Mouse (Mus musculus): Measurements from ENCODE around the gene Plekhg3. TPM values are rescaled to one million over a fixed set of nuclear protein-coding genes. Genes with fewer than 3 reads are reported as not detected.

The Plekhg3 gene
- polyA plus RNA-seq, 1 experiment from 2014 or later, result 0.63 TPM

DNA sequence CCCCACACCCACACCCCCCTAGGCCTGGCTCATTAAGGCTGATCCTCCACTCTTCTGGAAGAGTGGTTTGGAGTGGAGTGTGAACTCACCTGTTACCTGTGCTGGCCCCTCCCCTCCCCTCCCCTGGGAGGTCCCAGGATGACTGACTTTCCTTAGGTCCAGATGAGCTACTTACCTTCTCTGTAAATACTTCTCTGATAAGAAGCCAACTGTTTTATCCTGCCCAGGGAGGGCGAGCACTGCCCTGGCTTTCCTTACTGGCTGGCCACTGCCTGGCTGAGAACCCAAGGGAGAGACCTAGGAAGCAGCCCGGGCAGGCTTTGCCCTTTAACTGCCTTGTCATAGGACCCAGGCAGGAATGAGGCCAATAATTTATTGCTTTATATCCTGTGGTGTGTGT is 47.8 kb downstream of the Plekhg3 start:
- 89% methylated on average over 2 of the region's 2 CpGs for WGBS
- Histone ChIP-seq H3K4me3 (no peak overlapping the region), H3K4me1 (peaks cover 6% of the 10 kb centered on the region), H3K4me2 (no peak overlapping the region), H3K9me3 (replicated peaks) (no peaks in the 10 kb centered on the region), H3K36me3 (ENCODE audit: poor library complexity, severe bottlenecking) (no peaks in the 10 kb centered on the region), H3K9ac (no peak overlapping the region), H3K27ac (no peak overlapping the region), H3K27me3 (no peaks in the 10 kb centered on the region)
- ATAC-seq, result no peak

DNA sequence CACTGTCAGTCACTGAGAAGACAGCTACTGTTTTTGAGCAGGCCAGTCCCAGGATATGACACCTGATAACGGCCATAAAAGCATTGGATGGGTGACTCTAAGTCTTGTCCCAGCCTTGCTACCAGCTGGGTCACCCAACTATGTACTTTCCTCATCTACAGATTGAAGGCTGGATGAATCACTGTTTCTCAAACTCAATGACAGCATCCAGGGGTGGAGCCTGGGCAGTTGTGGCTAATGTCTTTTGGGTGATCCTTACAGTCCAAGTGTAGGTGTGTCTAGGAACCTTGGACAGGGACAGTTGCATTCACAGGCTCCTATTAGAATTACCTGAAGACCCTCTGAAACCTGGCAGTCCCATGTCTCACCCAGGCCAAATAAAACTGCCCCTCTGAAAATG is 49.1 kb downstream of the Plekhg3 start:
- no peak overlapping the region for H3K4me3 ChIP-seq
- ATAC-seq, result no peak
- no peak overlapping the region for H3K9ac ChIP-seq
- WGBS, result 95% methylated on average over 1 of the region's 1 CpGs
- H3K27me3 ChIP-seq, result no peaks in the 10 kb centered on the region
- H3K36me3 ChIP-seq (ENCODE audit: poor library complexity, severe bottlenecking), result no peaks in the 10 kb centered on the region
- peaks cover 6% of the 10 kb centered on the region for H3K4me1 ChIP-seq
- no peak overlapping the region for H3K4me2 ChIP-seq
- no peaks in the 10 kb centered on the region for H3K9me3 ChIP-seq (replicated peaks)
- H3K27ac ChIP-seq, result no peak overlapping the region

DNA sequence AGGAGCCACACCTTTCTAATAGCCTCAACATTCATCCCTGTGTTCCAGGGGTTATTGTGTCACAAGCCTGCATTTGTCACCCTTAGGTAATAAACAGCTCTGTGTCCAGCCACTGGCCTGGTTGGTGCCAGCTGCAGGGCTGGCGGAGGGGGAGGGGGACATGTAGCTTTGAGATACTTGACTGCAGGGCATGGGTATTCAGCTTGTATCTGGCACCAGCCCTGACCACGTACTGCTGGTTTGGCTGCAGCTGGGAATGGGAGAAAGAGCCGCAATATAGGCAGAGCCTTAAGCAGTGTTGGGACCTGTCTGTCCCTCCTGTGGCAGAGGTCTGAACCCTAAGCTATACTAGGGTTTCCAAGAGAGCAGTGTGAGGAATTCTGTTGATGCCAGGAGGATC is 51.4 kb downstream of the Plekhg3 start:
- H3K36me3 ChIP-seq (ENCODE audit: poor library complexity, severe bottlenecking), result no peaks in the 10 kb centered on the region
- no peaks in the 10 kb centered on the region for H3K27me3 ChIP-seq
- no peak overlapping the region for H3K4me2 ChIP-seq
- no peak overlapping the region for H3K9ac ChIP-seq
- ATAC-seq, result no peak
- no peaks in the 10 kb centered on the region for H3K9me3 ChIP-seq (replicated peaks)
- H3K27ac ChIP-seq, result no peak overlapping the region
- H3K4me1 ChIP-seq, result peaks cover 6% of the 10 kb centered on the region
- 89% methylated on average over 3 of the region's 3 CpGs for WGBS
- no peak overlapping the region for H3K4me3 ChIP-seq

DNA sequence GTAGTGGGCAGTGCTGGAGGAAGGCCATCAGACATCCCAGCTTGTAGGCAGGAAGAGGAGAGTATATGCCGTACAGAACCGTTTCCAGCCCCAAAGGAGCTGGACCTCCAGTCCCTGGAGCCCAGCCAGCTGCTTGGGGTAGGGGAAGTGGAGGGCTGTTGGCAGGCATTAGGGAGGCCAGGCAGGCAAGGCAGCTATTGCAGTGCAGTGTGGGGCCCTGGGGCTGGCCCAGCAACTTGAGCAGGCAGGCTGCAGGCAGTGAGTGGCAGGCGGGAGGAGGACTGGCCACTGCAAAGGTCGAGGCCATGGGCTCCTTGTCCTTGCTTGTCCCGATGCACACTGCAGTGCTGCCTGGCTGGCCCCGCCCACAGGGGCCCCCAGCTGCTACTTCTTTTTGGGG is 52.1 kb downstream of the Plekhg3 start:
- H3K36me3 ChIP-seq (ENCODE audit: poor library complexity, severe bottlenecking), result no peaks in the 10 kb centered on the region
- H3K27ac ChIP-seq, result no peak overlapping the region
- H3K27me3 ChIP-seq, result no peaks in the 10 kb centered on the region
- peaks cover 6% of the 10 kb centered on the region for H3K4me1 ChIP-seq
- no peaks in the 10 kb centered on the region for H3K9me3 ChIP-seq (replicated peaks)
- H3K4me2 ChIP-seq, result no peak overlapping the region
- no peak overlapping the region for H3K4me3 ChIP-seq
- no peak overlapping the region for H3K9ac ChIP-seq
- peak; percentile 45; the same call in 1 of the 2 replicates for ATAC-seq
- WGBS, result 34% methylated on average over 6 of the region's 6 CpGs

DNA sequence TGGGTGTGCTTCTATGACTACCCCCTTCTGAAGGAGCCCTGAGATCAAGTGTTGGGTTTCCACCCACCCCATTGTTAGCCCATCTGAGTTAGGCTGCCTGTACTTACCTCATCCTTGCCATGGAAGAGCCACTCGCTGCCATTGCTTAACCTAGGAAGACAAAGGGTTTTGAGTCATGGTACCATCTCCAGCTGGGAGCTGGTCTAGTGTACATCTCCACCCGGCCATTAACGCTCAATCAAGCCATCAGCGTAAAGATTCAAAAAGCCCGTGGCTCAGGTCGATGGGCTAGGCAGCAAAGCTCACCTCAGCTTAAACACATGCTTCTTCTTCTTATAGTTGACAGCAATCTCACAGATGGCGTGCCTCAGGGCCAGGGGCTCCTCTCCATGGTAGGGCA is 52.8 kb downstream of the Plekhg3 start:
- H3K9me3 ChIP-seq (replicated peaks), result no peaks in the 10 kb centered on the region
- no peak overlapping the region for H3K27ac ChIP-seq
- no peak overlapping the region for H3K4me2 ChIP-seq
- H3K27me3 ChIP-seq, result no peaks in the 10 kb centered on the region
- H3K36me3 ChIP-seq (ENCODE audit: poor library complexity, severe bottlenecking), result no peaks in the 10 kb centered on the region
- 91% methylated on average over 7 of the region's 7 CpGs for WGBS
- H3K4me3 ChIP-seq, result no peak overlapping the region
- ATAC-seq, result no peak
- peaks cover 6% of the 10 kb centered on the region for H3K4me1 ChIP-seq
- H3K9ac ChIP-seq, result no peak overlapping the region

DNA sequence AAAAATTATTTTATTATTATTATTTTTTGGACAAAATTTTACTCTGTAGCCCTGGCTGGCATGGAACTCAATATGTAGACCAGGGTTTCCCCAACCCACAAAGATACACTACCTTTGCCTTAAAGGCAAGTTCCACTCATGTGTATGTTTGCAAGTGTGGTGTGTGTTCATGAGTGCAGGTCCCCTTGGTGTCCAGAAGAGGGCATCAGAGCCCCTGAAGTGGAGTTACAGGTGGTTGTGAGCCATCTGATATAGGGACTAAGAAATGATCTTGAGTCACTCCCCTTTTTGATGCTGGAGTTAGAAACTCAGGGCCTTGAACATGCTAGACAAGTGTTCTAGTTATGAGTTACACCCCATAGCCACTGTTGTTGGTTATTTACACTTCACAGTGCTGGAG is 54.3 kb downstream of the Plekhg3 start:
- Histone ChIP-seq H3K9me3 (replicated peaks) (no peaks in the 10 kb centered on the region), H3K36me3 (ENCODE audit: poor library complexity, severe bottlenecking) (no peaks in the 10 kb centered on the region), H3K27ac (no peak overlapping the region), H3K27me3 (no peaks in the 10 kb centered on the region), H3K4me3 (no peak overlapping the region), H3K4me2 (no peak overlapping the region), H3K4me1 (peaks cover 6% of the 10 kb centered on the region), H3K9ac (no peak overlapping the region)
- no peak for ATAC-seq

DNA sequence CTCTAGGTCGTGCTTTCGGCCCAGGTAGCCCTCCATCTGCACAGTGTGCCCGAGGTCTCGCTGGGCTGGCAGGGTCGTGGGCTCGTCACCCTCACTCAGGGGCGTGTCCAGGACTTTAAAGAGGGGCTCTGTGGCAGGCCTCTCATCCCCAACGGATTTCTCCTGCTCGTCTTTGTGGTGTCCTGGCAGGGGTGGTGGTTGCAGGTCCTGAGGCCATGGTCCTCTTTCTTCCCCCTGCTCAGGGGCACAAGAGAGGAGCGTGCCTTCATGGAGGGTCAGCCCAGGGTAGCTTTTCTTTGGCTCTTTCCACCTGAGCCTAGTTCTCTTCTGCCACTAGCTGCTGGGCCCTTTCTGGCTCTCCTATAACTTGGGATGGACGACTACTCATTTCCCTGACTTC is 56.7 kb downstream of the Plekhg3 start:
- H3K4me2 ChIP-seq, result no peak overlapping the region
- no peak overlapping the region for H3K4me3 ChIP-seq
- H3K27me3 ChIP-seq, result no peaks in the 10 kb centered on the region
- no peaks in the 10 kb centered on the region for H3K9me3 ChIP-seq (replicated peaks)
- 71% methylated on average over 11 of the region's 11 CpGs for WGBS
- H3K4me1 ChIP-seq, result peaks cover 6% of the 10 kb centered on the region
- ATAC-seq, result no peak
- H3K36me3 ChIP-seq (ENCODE audit: poor library complexity, severe bottlenecking), result no peaks in the 10 kb centered on the region
- no peak overlapping the region for H3K27ac ChIP-seq
- H3K9ac ChIP-seq, result no peak overlapping the region

DNA sequence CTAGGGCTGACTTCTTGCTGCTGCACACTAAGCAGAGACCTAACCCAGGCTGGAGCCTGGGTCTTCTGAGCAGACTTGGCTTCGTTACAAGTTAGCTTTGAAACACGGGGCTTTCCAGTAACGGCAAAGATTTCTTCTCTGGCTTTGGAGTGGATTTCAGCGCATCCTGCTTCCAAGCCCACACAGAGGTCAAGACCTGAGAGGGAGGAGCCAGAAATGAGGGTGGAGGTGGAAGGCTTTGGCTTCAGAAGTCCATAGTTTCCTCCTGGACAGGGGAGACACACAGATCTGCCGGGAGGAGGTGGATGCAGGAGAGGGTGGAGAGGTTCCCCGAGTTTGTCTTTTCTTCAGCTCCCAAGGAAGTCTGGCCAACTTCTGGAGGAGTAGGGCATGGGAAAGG is 58.8 kb downstream of the Plekhg3 start:
- Histone ChIP-seq H3K36me3 (ENCODE audit: poor library complexity, severe bottlenecking) (no peaks in the 10 kb centered on the region), H3K27me3 (no peaks in the 10 kb centered on the region), H3K9me3 (replicated peaks) (no peaks in the 10 kb centered on the region), H3K4me1 (peaks cover 12% of the 10 kb centered on the region), H3K4me3 (no peak overlapping the region), H3K9ac (no peak overlapping the region), H3K4me2 (no peak overlapping the region), H3K27ac (no peak overlapping the region)
- no peak for ATAC-seq
- 81% methylated on average over 6 of the region's 6 CpGs for WGBS

DNA sequence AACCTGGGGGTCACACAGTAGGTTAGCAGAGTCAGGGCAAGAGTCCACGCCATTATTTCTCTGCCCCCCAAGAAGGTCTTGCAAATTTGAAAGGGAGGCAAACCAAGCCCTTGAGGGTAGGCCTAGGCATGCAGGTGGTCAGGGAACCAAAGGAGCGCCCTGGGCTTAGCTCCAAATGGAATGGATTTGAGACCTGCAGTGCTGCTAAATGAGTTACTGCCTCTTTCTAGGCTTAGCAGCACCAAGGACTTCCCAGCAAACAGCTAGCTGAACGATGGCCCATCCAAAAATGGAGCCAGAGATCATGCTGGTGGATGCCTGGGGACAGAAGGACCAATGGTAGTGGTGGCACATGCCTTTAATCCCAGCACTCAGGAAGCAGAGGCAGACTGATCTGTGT is 60.3 kb downstream of the Plekhg3 start:
- no peak overlapping the region for H3K4me3 ChIP-seq
- no peaks in the 10 kb centered on the region for H3K36me3 ChIP-seq (ENCODE audit: poor library complexity, severe bottlenecking)
- H3K4me1 ChIP-seq, result peaks cover 15% of the 10 kb centered on the region
- H3K9me3 ChIP-seq (replicated peaks), result no peaks in the 10 kb centered on the region
- H3K4me2 ChIP-seq, result no peak overlapping the region
- H3K9ac ChIP-seq, result no peak overlapping the region
- H3K27me3 ChIP-seq, result 0 out of 2 replicates have a peak, but pooled peaks cover 4% of the 10 kb centered on the region
- WGBS, result 72% methylated on average over 3 of the region's 3 CpGs
- no peak overlapping the region for H3K27ac ChIP-seq
- ATAC-seq, result no peak

DNA sequence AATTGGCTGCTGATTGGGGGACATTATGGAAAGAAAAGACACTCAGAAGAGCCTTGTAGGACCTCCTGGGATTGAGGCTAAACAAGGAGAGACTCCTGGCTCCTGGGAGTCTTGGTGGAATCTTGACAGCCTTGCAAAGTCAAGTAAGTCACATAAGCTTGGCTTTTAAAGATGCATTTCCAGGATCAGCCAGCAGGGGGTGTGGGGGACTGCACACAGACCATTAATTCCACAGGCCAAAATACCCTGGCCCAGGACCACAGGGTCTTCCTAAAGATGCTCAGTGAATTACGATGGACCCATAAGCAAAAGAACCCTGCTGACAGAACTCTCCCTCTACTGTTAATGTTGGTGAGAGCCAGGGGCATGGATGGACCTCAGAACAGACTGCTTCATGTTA is 61.5 kb downstream of the Plekhg3 start:
- H3K4me2 ChIP-seq, result no peak overlapping the region
- no peak overlapping the region for H3K27ac ChIP-seq
- peaks cover 15% of the 10 kb centered on the region for H3K4me1 ChIP-seq
- H3K36me3 ChIP-seq (ENCODE audit: poor library complexity, severe bottlenecking), result no peaks in the 10 kb centered on the region
- WGBS, result 43% methylated on average over 1 of the region's 1 CpGs
- H3K27me3 ChIP-seq, result 0 out of 2 replicates have a peak, but pooled peaks cover 4% of the 10 kb centered on the region
- no peak overlapping the region for H3K9ac ChIP-seq
- no peaks in the 10 kb centered on the region for H3K9me3 ChIP-seq (replicated peaks)
- ATAC-seq, result no peak
- no peak overlapping the region for H3K4me3 ChIP-seq

DNA sequence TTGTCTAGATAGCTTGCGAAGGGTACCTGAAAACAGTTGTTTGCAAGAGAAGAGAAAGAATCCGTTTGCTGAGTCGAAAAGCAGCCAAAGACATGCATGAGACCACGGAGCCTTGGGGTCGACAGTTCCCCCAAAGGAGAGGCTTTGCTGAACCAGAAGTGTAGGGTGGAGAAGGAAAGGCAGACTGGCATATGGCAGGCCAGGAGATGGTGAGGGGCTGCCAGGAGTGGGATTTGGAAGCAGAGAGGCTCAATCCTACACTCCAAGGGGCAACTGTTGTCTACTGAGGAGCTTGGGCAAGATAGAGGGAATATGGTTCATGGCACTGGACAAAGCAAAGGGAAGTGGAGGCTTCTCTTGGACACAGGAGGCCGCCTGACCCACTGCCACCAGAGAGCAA is 62.6 kb downstream of the Plekhg3 start:
- H3K4me3 ChIP-seq, result no peak overlapping the region
- no peaks in the 10 kb centered on the region for H3K36me3 ChIP-seq (ENCODE audit: poor library complexity, severe bottlenecking)
- peaks cover 15% of the 10 kb centered on the region for H3K4me1 ChIP-seq
- 0 out of 2 replicates have a peak, but pooled peaks cover 4% of the 10 kb centered on the region for H3K27me3 ChIP-seq
- no peak for ATAC-seq
- 82% methylated on average over 6 of the region's 6 CpGs for WGBS
- no peak overlapping the region for H3K4me2 ChIP-seq
- no peak overlapping the region for H3K9ac ChIP-seq
- no peaks in the 10 kb centered on the region for H3K9me3 ChIP-seq (replicated peaks)
- H3K27ac ChIP-seq, result no peak overlapping the region

DNA sequence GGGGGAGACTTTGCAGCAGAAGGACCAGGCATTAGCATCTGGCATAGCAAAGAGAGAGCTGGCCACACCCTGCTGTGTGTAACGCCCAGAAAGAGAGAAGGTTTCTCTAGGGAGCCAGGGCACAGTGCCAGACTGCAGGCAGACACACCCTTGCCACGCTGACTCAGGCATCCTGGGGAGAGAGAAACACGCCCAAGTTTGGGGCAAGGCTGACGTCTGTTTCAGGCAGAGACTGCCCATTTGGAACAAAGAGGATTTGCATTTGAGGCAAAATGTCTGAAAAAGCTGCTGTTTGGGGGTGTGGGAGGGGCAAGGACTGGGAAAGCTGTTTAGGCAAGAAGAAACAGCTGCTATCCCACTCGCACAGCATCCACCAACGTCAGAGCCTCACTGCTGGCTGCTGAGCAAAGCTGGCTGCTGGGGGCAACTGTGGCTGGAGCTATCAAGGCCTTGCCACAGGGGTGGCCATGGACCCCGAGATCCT is 63.2 kb downstream of the Plekhg3 start:
- Histone ChIP-seq H3K4me1 (peaks cover 15% of the 10 kb centered on the region), H3K27me3 (0 out of 2 replicates have a peak, but pooled peaks cover 4% of the 10 kb centered on the region), H3K36me3 (ENCODE audit: poor library complexity, severe bottlenecking) (no peaks in the 10 kb centered on the region), H3K9ac (peak overlapping the region; percentile 34; the same call in 1 of the 2 replicates), H3K4me2 (no peak overlapping the region), H3K27ac (peak overlapping the region; percentile 19; the same call in 1 of the 2 replicates), H3K4me3 (no peak overlapping the region), H3K9me3 (replicated peaks) (no peaks in the 10 kb centered on the region)
- 6% methylated on average over 7 of the region's 7 CpGs for WGBS
- peak; percentile 41 for ATAC-seq

DNA sequence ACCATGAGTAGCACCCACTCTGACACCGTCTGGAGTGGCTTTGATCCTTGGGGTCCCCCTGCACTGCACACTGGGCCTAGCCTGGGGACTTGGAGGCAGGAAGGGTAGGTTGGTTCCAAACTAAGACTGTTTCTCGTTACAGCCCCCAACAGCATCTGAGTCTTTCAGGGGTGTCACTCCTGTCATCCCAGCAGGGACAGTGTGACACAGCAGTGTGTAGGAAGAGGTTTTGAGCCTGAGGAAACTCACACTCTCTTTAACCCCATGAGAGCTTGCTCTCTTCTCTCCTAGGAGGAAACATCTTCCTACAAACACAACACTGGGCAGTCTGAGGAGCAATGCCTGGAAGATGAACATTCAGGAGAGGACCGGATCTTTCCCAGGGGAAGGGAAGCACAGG is 63.9 kb downstream of the Plekhg3 start:
- H3K4me1 ChIP-seq, result peaks cover 15% of the 10 kb centered on the region
- peak overlapping the region; percentile 19; the same call in 1 of the 2 replicates for H3K27ac ChIP-seq
- 52% methylated on average over 3 of the region's 3 CpGs for whole genome bisulfite sequencing
- 0 out of 2 replicates have a peak overlapping the region, but pooled peaks have one; percentile 34 for H3K9ac ChIP-seq
- no peak overlapping the region for H3K4me2 ChIP-seq
- H3K27me3 ChIP-seq, result 0 out of 2 replicates have a peak, but pooled peaks cover 4% of the 10 kb centered on the region
- no peak for ATAC-seq
- H3K9me3 ChIP-seq (replicated peaks), result no peaks in the 10 kb centered on the region
- H3K4me3 ChIP-seq, result no peak overlapping the region
- no peaks in the 10 kb centered on the region for H3K36me3 ChIP-seq (ENCODE audit: poor library complexity, severe bottlenecking)

All from forebrain, embryonic 13.5 days (tissue).